Mouse (Mus musculus): ENCODE measurements at regions not wholly inside any gene's neighbourhood (a gene's known extent, or its start where the extent isn't known, plus 50 kb on each side); places are given as distances from the start of the nearest gene placed in this dataset.

DNA sequence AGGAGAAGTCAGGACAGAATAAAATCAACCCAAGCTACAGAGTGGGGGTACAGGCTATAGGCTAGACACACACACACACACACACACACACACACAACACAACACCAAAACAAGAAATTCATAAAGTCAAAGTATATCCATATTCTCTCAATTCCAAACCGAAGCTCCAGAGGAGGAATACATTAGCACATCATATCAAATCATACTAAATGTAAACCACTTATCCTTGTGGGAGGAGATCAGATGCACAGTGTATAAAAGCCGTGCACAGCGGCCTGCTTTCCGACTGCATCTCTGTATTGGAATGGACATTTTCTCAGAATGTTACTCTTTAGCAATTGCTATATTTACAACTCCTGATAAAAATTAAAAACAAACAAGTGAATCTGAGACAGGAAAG, 427.9 kb downstream of the Efnb2 start:
- TF ChIP-seq CTCF (IDR thresholded peaks at IDR 0.05) (no peak), EP300 (IDR thresholded peaks at IDR 0.05) (no peak)

All from lung, postnatal 0 days (tissue).